Mouse (Mus musculus) adipocyte (in vitro differentiated cells): ENCODE measurements around the gene Adam6a.
"Not testable (repeated sequence)": the region's sequence is repeated elsewhere in the genome, so short reads cannot be mapped to it uniquely, and the experiment has no call there.

Source experiments
- DNase-seq: peaks from one replicate; pipeline ENCODE4 v3.0.0-alpha.2; 2016; ENCODE audit warnings: low spot score

Adam6a gene

GRCm38 (mm10) chr12:113543608-113544007 lies at the start of gene Adam6a:
TSS of gene Adam6a (plus strand) at chr12:113543908.
- not testable (repeated sequence) for DNase-seq

GRCm38 (mm10) chr12:113525901-113526300 lies 17.8 kb upstream of the Adam6a start:
- no peak for DNase-seq

- peak; percentile 6 for DNase-seq
Observed at GRCm38 (mm10) chr12:113578241-113578640, 34.5 kb downstream of the Adam6a start.

- no peak for DNase-seq
Observed at GRCm38 (mm10) chr12:113588001-113588400, 44.3 kb downstream of the Adam6a start.
